Mouse (Mus musculus): ENCODE measurements around the gene Arfgap2.

The Arfgap2 gene

DNA sequence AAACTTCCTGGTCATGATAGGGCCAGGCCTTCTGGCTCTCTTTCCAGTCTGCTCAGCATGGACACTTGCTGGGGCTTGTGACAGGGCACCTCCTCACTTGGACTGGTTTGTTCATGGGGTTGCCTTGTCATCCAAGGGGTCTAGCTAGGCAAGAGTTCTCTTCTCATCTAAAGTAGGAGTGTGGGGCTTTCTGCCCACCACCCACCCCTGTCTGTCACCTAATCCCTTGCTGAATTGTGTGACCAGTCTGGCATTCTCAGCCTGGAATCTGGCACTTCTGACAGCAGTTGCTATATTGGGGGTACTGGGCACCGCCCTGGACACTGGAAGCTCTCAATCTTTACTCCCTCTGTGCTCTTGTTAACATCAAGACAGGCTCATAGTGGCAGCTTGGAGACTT, 5.3 kb upstream of the Arfgap2 start:
- no peak for DNase-seq

DNA sequence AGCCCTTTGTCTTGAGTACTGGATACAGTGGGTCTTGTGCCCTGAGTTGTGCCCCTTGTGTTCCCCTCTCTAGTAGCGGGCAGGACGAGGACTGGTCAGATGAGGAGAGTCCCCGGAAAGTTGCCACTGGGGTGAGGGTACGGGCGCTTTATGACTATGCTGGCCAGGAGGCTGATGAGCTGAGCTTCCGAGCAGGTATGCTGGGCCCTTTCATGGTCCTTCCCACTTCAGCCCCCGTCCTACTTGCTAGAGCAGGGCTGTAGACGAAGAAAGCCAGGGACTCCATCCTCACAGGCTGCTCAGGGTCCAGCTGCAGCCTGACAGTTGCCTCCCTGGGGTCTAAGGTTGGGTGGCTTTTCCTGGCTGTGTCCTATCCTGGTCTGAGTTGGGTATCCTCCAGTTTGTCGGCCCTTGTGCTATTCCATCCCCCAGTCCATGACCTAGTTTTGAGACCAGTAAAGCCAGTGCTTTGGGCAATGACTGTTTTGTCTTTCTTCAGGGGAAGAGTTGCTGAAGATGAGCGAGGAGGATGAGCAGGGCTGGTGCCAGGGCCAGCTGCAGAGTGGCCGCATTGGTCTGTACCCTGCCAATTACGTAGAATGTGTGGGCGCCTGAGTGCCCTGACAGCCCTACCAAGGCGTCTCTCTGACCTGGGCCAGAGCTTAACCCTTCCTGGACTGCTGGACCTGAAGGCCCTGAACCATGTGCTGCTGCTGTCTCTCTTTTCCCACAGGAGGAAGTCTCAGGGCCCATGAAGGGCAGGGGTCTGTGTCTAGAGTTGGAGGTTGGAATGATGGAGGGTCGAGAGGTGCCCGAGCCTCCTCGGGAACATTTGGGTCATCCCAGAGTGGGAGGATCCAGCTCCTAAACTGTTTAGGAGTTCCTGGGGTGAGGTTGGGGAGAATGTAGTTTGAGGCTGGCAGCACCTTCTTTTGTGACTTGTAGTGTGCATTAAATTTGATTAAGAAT, 798 bp upstream of the Arfgap2 start:
- no peak for DNase-seq

DNA sequence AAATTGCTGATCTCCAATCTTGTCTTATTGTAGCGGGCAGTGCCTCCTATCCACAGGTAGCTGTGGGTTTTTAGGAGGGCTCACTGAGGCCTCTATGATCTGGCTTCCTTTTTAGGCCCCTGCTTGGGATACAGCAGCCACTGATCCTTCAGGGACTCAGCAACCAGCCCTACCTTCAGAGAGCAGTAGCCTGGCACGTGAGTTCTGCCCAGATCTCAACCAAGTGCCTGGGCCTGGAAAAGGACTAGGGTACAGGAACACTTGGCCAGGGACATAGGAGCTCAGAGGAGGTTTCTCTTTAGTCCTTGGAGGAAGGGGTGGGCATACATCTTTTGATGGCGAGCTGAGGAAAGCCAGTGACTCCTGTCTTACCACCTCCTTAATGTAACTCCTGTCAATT, 3.3 kb downstream of the Arfgap2 start:
- DNase-seq, result no peak

DNA sequence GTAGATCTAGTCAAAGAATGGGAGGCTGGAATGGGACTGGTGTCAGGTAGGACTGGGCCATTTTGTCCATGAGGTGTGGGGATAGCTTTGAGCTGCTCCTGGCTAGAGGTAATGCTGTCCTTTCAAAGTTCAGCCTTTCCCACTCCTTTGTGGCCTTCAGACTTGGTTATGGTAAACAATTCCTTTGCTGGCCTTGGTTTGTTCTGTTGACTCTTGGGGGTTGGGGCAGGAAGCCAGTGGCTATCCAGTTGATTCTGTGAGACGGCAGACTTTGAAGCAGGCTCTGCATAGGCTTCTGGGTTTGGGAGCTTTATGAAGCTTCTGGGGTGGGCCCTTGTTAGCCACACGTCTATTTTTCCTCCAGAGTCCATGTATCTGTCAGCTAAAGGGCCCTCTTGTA, 3.9 kb downstream of the Arfgap2 start:
- DNase-seq, result no peak

DNA sequence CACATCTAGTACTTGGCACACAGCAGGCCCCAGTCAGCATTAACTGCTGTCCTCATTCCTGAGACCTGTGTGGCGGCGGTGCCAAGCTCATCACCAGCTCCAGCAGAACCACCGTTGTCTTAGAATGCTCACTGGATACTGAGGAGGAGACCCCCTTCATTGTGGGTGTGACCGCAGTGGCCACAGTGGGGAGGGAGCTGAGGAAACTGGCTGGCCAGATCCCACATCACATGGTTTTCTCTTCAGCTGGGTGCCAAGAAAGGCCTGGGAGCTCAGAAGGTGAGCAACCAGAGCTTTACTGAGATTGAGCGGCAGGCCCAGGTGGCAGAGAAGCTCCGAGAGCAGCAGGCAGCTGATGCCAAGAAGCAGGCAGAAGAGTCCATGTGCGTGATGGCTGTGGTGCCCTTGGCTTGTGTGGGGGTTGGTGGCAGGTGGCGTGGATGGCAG, 4.9 kb downstream of the Arfgap2 start:
- no peak for DNase-seq

DNA sequence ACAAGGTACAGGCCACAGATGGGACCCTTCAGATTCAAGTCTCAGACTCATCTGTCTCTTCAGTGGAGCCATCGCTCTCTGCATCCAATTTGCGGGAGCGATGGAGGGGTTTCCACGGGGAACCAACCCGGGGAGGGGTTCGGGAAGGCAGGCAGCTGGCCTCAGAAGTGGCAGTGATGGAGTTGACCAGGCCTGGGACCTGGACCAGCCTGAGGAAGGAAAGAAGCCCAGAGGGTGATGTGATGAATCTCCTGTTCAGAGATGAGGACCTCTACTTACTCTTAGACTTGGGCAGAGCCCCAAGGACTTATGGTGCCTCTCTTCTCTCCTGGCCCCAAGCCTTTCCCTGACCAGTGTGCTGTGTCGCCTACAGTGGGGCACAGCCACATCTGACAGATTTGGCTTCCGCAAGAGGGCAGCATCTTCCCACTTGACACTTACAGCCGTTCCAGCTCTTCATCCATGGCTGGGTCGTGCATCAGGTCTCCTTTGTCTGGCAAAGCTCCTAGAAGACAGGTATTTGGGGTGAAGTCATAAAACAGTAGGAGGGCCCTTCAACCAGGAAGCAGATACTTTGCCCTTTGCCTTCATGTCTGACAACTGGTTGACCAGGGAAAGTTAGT, 14.1 kb downstream of the Arfgap2 start:
- peak; percentile 81 for DNase-seq

DNA sequence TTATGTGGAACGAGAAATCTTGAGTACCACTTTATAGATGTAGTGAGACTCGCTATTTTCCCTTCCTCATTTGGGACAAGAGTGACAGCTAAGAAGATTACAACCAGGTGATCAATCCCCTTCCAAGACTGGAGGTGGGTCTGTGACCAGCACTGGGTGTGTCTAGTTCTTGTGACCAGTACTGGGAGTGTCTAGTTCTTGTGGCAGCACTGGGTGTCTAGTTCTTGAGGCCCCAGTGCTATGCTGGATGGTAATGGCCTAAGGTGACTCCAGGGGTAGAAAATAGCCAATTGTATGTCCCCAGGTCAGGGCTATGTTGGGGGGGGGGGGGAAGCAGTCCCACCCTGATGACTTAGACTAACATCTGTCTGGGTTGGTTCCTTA, 14.6 kb downstream of the Arfgap2 start:
- no peak for DNase-seq

DNA sequence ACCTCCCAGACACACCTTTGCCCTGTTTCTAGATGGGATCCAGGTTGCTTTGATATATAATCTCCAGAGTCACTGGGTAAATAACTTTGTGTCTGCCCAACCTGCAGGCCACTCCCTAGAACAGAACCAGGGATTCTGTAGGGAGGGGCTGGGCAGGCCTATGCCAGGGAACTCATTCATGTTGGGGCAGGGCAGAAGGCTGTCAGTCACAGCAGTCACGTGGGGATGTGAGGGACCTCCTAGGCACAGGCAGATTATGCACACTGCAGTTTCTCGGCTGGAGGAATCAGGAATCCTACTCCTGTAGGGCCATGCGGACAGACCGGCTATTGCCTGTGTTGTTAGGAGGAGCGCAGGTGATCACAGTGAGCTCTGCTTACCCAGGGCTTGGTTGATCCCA, 16.6 kb downstream of the Arfgap2 start:
- DNase-seq, result peak; percentile 43

DNA sequence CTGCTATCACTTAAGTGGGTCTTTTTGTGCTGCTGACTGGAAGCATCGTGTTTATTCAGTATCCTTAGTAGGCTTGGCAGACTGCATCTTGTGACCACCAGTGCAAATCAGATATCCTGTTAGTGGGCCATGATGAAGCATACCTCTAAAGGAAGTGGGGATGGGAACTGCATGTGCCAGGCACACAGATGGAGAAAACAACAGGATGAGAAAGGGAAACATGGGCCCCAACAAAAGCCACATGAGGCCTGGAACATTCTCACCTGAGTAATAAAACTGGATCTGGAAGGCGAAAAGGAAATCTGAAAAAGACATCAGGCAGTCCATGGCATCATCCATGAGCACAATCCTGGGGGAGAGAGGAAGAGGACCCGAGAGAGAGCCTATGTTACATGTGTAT, 19.2 kb downstream of the Arfgap2 start:
- DNase-seq, result no peak

DNA sequence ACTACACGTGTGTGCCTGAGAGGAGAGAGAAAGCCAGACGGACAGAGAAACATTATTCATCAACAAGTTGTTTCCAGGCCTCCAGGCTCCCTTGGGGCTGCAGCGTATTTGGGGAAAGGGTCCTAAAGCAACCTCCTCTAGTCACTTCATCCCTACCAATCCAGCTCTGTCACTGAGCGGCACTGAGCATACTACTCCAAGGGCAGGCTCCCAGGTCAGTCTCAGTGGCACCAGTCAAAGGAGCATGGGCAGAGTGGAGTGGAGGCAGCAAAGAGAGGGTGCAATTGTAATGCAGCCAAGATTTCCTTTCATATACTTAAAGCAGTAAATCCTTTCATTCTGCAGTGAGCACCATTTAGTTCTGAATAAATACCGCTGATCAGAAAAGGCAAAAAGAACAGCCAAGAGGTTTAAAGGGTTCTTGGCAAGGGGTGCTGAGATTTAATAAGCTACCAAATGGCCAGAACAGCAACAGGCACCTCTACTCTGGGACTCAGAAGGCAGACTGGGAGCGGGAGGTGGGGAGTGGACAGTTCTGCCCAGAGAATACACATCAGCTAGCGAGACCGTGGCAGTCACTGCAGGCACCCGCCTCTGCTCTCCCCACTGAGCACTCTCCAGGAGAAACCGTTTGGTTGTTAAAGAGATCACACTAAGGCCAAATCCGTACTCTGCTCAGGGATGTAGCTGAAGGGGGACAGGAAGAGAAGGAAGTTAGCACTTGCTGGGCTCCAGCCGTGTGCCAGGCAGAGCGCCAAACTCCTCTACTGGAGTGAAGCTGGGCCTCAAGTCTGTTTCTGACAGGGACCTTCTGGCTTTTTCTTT, 19.8 kb downstream of the Arfgap2 start:
- DNase-seq, result peak; percentile 81

DNA sequence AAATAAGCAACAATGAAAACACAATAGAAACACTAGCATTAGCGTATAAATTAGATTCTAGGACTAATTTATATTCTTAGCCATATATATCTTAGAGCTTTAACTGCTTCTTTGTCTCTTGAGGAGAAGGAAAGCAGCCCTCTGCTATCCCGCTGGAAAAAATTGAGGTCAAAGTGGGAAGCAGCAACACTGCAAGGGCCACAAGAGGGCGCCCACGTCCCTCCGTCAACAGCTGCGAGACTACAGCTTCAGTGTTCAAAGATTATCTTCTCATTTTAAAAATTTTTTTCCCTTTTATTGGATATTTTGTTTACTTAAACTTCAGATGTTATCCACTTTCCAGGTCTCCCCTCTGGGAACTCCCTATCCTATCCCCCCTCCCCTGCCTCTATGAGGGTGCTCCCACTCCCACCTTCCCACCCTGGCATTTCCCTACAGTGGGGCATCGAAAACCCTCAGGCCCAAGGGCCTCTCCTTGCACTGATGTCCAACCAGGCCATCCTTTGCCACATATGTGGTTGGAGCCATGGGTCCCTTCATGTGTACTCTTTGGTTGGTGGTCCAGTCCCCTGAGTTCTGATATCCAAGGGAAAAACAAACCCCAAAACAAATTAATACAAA, 21.2 kb downstream of the Arfgap2 start:
- DNase-seq, result peak; percentile 92

DNA sequence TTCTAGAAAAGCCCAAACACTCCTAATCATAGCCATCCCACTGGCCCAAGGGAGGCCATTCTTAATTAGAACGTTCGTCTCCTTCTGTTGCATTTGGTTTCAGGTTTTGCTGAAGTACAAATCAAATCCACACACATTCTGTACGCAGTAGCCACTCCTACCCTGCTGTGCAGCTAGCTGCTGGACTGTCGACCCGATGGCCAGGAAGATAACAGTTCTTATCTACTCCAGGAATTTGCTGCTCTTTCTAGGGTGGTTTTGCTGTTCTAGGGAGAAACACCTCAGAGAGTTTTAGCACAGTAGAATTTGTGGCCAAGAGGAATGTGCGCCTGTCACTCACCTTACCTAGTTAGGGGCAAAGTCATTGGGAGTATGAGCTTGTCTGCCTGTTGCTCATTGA, 22.8 kb downstream of the Arfgap2 start:
- DNase-seq, result no peak

DNA sequence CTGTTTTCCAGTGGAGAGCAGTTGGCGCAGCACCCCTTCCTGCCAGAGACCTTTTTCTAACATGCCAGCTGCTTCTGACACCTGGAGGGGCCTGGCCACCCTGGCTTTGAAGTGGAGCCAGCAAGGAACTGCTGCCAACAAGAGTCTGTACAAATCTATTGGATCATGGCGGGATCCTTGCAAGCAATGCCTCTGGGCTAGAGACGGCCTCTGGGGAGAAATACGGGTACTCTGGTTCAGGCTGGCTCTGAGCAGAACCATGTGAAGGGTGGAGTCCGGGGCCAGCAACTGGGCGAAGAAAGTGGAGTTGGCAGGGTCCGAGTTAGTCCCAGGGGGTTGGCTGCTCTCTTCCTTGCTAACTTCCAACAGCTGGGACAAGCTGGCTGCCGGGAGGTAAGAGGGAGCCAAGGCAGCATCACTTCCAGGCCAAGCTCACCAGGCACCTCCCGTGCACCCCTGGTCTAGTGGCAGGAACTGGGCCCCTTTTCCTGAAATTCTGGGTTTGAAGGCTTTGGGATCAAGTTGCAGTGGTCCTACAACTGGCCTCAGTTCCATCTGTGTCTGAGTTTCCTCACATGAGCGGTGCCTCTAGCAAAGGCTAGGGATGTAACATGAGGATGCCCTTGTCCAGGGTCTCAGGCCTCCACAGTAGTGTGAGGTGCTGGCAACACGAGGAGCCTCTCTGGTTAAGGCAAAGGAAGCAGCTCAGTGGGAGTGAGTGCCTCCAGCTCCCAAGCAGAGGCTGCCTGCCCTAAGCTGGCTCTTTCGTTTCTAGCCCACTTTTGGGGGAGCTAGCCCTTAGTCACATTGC, 26.6 kb downstream of the Arfgap2 start:
- peak; percentile 33 for DNase-seq

DNA sequence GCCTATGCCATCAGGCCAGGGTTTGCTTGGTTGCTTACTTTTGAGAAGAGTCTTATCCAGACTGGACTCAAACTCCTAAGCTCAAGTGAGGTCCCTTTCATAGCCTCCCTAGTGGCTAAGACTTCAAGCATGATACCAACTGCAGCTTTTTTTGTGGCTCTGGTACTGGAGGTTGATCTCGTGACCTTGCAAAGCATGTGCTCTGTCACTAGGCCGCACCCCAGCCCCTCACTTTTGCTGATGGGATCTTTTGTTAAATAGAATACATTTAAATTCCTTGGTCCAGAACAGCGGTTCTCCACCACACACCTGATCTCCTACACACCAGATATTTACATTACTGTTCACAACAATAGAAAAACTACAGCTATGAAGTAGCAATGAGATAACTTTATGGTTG, 29.5 kb downstream of the Arfgap2 start:
- DNase-seq, result no peak

DNA sequence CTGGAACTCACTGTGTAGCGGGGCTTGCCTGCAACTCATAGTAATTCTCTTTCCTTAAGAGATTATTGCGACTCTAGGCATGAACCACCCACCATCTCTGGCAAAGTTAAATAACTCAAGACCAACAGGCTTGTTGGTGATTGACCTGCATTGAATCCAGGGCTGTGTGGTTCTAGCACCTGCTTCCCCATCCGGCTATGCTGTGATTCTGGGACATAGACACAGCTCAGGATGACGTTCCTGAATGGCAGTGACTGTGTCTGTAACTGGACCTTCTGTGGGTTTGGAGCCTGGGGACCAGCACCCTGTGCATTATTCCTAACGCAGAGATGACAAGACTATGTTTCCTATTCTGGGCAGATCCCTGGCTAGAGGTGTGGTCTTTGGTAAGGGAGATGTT, 31.1 kb downstream of the Arfgap2 start:
- no peak for DNase-seq

DNA sequence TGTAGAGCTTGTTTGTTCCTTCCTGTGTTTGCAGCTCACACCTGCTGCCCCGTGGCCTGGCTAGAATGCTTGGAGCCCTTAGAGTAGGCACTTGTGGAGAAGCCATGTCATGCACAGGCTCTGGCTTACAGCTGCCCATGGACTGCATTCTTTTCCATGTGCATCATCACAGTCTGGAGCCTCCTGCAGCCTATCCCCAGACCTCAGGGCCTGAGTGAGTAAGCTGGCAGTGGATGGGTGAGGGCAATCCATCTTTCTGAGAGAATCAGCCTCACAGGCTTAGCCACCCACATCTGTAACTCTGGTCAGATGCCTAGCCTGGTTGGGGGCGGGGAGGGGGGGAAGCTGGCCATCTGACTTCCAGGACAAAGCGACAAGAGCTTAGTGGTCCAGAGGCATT, 34.4 kb downstream of the Arfgap2 start:
- DNase-seq, result no peak

DNA sequence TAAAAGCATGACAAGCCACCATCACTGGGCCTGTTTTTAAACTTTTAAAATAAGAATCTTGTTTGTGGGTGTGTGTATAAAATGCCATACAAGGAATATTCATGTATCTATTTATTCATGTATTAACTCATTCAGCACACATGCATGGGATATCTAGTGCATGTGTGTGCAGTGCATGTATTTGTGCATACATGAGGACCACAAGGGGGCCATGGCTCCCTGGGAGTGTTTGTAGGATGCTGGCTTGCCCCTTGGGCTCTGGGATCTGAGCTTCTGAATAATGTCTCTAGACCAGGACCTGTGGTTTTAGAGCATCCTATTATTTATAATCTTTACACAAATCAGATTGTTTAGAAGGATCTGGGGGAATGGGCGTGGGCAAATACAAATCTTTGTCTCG, 36.0 kb downstream of the Arfgap2 start:
- no peak for DNase-seq

DNA sequence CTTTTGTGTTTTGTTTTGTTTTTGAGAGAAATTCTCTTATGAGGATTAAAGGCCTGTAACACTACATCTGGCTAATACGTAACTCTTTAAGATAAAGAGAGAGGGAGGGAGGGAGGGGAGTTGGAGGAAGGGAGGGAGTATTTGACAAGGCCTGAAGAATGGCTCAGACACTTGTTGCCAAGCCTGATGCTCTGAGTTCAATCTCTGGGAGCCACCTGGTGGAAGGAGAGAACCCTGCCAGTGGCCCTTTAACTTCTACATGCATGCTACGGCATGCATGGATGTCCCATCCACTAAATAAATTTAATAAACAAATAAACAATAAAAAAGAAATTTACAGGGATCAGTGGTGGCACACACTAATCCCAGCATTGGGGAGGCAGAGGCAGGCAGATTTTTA, 37.1 kb downstream of the Arfgap2 start:
- no peak for DNase-seq

DNA sequence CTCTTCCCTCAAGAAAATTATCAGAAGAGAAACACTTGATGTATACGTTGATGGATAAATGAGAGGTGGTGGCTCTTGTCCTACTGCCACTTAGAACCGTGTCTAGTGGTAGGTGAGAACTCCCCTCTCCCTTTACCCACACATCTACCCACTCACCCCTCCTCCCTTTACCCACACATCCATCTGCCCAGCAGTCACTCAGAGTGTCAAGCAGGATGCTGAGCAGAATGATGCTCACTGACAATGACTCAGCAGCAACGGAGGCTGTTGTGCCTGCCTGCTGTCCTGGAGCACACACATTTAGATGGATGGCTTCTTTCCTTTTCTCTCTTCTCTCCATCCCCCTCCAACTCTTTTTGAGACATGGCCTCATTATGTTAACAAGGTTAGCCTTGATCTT, 38.1 kb downstream of the Arfgap2 start:
- no peak for DNase-seq

DNA sequence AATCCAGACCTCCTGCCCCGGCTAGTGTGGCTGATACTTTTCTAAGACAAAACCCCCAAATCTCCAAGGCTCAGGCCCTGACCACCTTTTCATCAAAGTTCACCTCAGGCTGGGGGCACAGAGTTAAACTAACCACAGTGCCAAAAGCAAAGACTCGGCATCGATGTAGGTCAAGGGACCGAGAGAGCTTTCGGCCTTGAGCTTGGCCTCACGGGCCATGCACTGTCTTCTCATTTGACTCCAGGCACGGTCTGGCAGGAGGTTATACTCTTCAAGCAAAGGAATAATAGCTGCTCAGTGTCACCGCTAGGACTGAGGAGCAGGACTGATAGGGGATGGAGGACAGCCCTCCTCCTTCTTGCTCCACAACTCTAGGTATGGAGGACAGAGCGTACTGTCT, 41.2 kb downstream of the Arfgap2 start:
- no peak for DNase-seq

DNA sequence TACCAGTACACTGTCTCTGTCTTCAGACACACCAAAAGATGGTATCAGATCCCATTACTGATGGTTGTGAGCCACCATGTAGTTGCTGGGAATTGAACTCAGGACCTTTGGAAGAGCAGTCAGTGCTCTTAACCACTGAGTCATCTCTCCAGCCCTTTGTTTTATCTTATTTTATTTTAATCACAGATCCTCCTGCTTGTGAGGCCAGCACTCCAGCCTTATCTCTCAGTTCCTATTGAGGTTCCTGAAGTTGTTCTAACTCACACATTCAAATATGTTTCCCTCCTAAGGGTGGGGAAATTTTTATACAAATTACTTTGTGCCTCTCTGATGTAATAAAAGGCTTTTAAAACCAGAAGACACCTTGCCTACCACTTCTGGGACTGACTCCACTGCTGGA, 41.8 kb downstream of the Arfgap2 start:
- no peak for DNase-seq

DNA sequence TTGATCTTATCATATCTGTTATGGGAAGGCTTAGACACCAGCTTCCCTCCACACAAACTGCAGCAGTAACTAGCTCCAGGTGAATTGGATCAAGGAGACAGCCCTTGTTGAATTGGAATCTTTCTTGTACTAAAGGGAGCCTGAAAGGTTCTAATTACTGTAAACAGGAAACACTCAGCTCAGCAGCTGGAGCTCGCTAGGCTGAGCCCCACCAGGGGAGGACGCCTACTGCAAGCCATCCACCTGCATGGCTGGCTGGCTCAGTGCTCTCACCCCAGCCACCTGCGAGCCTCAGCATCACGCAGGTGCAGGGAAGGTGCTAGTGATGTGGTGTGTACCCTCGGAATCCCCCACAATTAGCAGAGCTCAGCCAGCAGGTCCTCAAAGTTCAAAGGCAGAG, 43.9 kb downstream of the Arfgap2 start:
- DNase-seq, result no peak
